Mouse (Mus musculus): ENCODE measurements around the gene Etl4.

GRCm38 (mm10) chr2:20768681-20769080 lies 859.1 kb downstream of the Etl4 start:
- peak; percentile 75 for TF ChIP-seq CTCF (IDR thresholded peaks at IDR 0.05; ENCODE audit: low read depth, low read length)
- TF ChIP-seq POLR2A (IDR thresholded peaks at IDR 0.05; ENCODE audit: insufficient read depth, low read length): no peak
